Mouse (Mus musculus) bone marrow macrophage, adult 2 months (primary cell): ENCODE results near the gene Pcyt1a. TPM values are rescaled to one million over a fixed set of nuclear protein-coding genes. Genes with fewer than 3 reads are reported as not detected.
"Not testable (repeated sequence)": the region's sequence is repeated elsewhere in the genome, so short reads cannot be mapped to it uniquely, and the experiment has no call there.

Experiments used
- H3K27ac ChIP-seq: 2 replicates; pipeline ENCODE4 v1.5.1; 2012; ENCODE audit warnings: low read depth, low read length; ENCODE audit not compliant: insufficient read depth
- H3K4me1 ChIP-seq: 2 replicates; pipeline ENCODE4 v1.6.1; 2012; ENCODE audit warnings: low read length; ENCODE audit not compliant: control insufficient read depth, insufficient read depth
- H3K4me3 ChIP-seq: 2 replicates; pipeline ENCODE4 v1.5.1; 2012; ENCODE audit warnings: mild to moderate bottlenecking, low read length, moderate library complexity; ENCODE audit not compliant: insufficient read depth
- CTCF ChIP-seq: IDR thresholded peaks from 2 replicates; pipeline ENCODE4 v1.5.1; 2012; ENCODE audit warnings: low read depth, mild to moderate bottlenecking, low read length, moderate library complexity
- POLR2A ChIP-seq: IDR thresholded peaks from 2 replicates; pipeline ENCODE4 v1.6.1; 2012; ENCODE audit warnings: mild to moderate bottlenecking, low read depth, low read length, borderline replicate concordance
- polyA plus RNA-seq: library from polyadenylated mRNA; stranded (reverse); fragments of >200 nt; gene quantifications from 2 replicates; pipeline ENCODE4 v1.2.4, GENCODE M21; 2012; ENCODE audit not compliant: missing spikeins, insufficient read depth, insufficient read length

Pcyt1a gene
- polyA plus RNA-seq, 1 experiment = 100 TPM

DNA sequence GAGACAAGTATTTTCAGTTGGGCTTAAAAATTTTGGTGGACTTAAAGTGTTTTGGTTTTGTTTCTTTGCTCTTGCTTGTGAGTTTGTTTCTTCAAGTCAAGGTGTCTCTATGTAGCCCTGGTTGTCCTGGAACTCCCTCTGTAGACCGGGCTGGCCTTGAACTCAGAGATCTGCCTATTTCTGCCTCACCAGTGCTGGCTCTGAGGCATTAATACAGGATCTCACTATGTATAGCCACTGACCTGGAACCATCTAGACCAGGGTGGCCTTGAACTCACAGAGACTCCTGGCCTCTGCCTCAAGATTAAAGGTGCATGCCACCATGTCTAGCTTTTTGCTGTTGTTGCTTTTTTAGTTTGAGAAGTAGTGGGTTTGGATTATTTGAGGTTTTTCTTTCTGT is 1.2 kb downstream of the Pcyt1a start:
- H3K27ac ChIP-seq = no peak overlapping the region
- peaks cover 35% of the 10 kb centered on the region for H3K4me1 ChIP-seq
- no peak for TF ChIP-seq CTCF
- no peak for TF ChIP-seq POLR2A
- peak overlapping the region; percentile 71 for H3K4me3 ChIP-seq

DNA sequence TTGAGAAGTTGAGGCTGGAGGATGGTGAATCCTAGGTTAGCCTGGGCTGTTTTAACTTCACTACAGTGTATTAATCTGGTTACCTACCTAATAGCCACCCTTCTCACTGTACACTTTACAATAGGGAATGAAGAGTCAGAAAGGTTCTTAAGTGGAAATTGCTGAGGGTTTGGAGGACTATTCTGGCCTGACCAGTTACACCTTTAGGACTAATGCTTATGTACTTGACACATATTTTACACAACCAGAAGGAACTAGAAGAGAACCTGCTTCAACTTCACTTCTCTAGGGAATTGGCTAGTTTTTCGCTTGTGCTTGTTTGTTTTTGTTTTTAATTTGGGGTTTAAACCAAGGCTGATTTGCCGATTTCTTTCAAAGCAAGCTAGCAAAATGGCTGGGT is 2.4 kb downstream of the Pcyt1a start:
- TF ChIP-seq CTCF (no peak), POLR2A (no peak)
- Histone ChIP-seq H3K27ac (no peak overlapping the region), H3K4me3 (no peak overlapping the region), H3K4me1 (peaks cover 37% of the 10 kb centered on the region)

DNA sequence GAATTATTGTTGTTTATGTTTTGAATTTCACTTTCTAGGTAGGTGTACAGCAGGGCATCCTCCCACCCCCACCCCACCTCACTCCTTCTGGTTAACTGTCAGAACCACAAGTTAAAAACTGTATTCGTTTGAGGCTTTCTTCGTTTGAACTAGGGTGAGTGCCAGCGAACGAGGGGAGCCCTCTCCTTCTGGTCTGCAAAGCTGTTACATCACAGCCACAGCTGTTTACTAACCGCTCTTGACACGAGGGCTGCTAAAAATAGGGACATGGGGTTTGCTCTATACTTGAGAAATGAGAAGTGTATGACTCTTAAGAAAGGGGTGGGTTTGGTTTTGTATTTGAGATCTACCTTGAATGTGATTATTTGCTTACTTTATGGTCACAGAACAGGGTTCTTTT is 3.3 kb downstream of the Pcyt1a start:
- Histone ChIP-seq H3K27ac (peak overlapping the region; percentile 73), H3K4me3 (peak overlapping the region; percentile 13; the same call in 1 of the 2 replicates), H3K4me1 (peaks cover 39% of the 10 kb centered on the region)
- TF ChIP-seq CTCF = no peak

DNA sequence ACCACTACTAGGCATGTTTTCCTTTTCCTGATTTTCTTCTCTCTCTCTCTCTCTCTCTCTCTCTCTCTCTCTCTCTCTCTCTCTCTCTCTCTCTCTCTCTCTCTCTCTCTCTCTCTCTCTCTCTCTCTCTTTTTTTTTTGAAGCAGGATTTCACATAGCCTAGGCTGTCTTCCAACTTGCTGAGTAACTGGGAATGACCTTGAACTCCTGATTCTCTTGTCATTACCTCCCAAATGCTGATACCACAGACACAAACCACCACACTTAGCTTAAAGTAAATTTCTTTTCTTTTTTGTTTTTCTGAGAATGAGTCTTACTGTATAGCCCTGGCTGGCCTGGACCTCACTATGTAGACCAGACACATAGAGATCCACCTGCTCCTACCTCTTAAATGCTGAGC is 4.0 kb downstream of the Pcyt1a start:
- TF ChIP-seq CTCF = no peak
- TF ChIP-seq POLR2A = no peak

DNA sequence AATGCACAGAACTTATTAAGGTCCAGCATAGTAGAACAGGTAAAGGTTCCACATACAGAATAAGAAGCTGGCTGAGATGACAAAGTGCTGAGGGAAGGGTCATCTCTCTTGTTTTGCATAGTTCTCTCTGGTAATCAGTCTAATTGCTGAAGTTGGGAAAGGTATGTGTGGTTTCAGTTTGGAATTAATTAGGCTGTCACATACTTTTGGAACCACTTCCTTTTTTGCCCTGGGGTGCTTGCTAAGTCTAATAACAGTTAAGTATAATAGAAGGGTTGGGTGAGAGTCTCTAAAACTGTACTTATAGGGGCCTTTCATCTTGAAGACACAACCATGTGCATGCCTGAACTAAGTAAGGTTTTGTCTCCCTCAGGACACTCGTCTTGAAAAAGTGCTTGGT is 5.9 kb downstream of the Pcyt1a start:
- Histone ChIP-seq H3K4me1 (peaks cover 45% of the 10 kb centered on the region), H3K4me3 (no peak overlapping the region), H3K27ac (no peak overlapping the region)
- TF ChIP-seq CTCF (no peak), POLR2A (no peak)

More for the DNA sequence above, 4.0 kb downstream of the Pcyt1a start:
- Histone ChIP-seq H3K4me3 (no peak overlapping the region), H3K4me1 (peaks cover 35% of the 10 kb centered on the region), H3K27ac (peak overlapping the region; percentile 73)

DNA sequence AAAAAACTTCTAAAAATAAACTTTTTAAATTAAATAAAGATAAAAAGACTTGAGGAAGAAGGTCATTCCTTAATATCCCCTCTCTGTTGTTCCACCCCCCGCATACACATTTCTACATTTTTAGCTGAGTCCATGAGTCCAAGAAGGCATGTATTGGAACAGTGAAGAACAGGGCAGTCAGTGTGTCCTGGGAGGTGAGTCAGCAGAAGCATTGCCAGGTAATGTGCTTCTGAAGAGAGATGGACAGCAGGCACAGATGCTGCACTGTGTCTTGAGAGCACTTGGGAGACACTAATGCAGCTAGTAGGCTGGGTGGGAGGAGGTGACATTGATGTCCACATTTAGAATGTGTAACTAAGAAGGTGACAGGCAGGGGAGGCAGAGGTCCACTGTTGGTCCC is 6.5 kb downstream of the Pcyt1a start:
- H3K4me1 ChIP-seq = peaks cover 43% of the 10 kb centered on the region
- H3K4me3 ChIP-seq = no peak overlapping the region
- TF ChIP-seq POLR2A = no peak
- TF ChIP-seq CTCF = no peak
- H3K27ac ChIP-seq = no peak overlapping the region

DNA sequence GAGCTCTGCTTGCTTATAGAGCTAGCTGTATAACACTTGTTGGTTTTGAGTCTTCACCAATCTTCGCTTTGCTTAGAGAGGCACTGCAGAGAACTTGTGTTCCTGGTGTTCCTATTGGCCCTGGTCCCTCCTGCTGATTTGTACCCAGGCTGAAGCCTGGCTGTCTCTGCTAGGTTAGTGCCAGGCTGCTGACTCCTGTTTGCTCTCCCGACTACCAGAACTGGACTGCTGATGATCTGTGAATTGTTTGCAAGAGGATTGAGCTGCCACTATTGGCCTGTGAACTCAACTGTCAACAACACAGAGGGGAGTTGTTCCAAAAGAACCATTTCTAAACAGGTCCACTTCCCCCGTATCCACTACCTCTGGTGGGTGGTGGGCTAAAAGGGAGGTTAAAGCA is 10.7 kb downstream of the Pcyt1a start:
- Histone ChIP-seq H3K27ac (no peak overlapping the region), H3K4me3 (no peak overlapping the region), H3K4me1 (peaks cover 22% of the 10 kb centered on the region)
- no peak for TF ChIP-seq CTCF
- TF ChIP-seq POLR2A = no peak

DNA sequence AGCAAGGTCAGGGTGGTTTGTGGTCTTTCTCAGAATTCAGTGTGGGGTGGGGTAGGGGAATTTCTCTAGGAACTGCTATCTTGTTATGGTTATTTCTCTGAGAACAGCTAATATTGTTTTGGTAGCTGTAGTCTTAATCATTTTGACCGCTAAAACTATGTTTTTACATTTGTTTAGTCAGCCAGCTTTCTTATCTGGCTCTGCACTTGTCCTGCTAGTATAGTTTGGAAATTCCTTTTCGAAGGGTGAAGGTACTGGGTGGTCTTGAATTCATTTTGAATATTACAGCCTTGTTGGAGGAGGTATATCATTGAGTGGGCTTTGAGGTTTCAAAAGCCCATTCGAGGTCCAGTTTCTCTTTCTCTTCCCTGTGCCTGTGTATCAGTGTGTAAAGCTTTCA is 13.9 kb downstream of the Pcyt1a start:
- H3K4me3 ChIP-seq, H3K27ac ChIP-seq: not testable (repeated sequence)
- peaks cover 13% of the 10 kb centered on the region for H3K4me1 ChIP-seq

DNA sequence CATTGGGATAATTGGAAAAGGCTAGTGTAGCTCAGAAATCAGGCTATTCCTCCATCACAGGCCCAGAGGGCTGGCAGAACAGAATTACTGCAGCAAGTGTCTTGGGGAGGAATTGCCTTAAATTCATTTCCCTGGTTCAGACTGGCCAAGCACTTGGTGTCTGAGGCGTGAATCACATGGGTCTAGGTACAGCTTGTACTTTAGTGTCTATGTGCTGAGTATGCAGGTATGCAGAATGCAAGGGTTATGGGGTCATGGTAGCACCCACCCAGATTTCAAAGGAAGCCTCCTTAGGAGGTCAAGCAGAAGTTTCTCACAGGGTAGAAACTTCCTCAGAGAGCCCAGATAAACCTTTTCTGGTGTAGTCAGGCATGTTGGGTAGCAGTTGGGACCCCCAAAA is 14.8 kb downstream of the Pcyt1a start:
- no peak overlapping the region for H3K27ac ChIP-seq

DNA sequence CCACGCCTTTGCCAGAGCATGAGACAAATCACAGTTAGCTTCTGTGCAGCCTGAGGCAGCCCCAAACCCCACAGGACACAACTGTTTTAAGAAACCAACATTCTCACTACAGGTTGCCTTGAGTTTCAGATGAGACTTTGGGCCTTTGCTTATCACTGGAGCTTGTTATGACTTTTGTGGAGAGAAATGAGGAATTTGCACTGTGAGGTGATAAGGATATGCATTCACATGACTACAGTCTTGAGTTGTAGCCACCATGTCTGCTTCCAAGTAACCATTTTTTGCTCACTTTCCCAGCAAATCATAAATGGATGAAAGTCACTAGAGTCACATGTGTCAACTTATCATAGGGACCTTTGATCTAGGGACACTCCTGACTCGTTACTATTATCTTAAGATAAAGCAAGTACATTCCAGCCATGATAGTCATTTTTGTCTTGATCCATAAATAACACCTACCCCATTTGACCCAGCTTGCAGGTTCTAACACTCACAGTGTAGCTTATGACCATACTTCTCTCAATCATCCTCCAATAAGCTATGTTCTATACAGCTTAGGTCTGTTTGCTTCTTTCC is 15.9 kb downstream of the Pcyt1a start:
- Histone ChIP-seq H3K4me1 (peaks cover under 1% of the 10 kb centered on the region; the same call in 1 of the 2 replicates), H3K27ac (no peak overlapping the region), H3K4me3 (no peak overlapping the region)
- TF ChIP-seq CTCF = no peak
- TF ChIP-seq POLR2A = no peak

More for the DNA sequence above, 14.8 kb downstream of the Pcyt1a start:
- Histone ChIP-seq H3K4me1 (peaks cover 9% of the 10 kb centered on the region), H3K4me3 (no peak overlapping the region)
- TF ChIP-seq CTCF = no peak
- no peak for TF ChIP-seq POLR2A

DNA sequence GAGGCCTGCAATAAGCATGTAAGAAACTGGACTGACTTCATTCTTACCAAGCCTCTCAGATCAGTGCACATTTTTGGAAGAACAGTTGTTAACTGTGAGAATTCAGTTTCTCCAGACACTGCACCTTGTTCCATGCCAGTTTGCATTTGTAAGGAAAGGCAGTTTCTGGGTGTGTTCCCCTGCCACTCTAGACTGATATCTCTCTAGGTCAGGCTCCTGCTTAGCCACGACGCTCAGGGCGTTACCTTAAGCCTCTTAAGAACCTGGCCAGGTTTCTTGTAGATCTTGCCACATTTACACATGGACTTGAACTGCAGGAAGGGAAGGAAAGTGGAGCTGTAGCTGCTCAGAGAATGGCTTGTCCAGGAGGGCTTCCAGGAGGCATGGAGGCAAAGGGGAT is 18.9 kb downstream of the Pcyt1a start:
- H3K4me1 ChIP-seq = no peaks in the 10 kb centered on the region
- H3K4me3 ChIP-seq = no peak overlapping the region
- no peak overlapping the region for H3K27ac ChIP-seq
- no peak for TF ChIP-seq CTCF
- no peak for TF ChIP-seq POLR2A

DNA sequence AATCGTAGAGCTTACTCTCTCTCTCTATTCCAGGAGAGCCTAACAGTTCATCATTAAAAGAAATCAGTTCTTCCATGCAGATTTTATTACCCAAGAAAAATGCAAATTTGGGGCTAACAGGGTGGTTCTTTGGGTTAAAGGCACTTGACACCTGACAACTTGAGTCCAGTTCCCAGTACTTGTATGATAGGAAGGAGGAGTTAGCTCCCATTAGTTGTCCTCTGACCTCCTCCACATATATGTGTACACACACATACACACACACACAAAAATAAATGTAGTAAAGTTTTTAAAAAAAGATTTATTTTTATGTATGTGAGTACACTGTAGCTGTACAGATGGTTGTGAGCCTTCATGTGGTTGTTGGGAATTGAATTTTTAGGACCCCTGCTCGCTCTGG is 19.4 kb downstream of the Pcyt1a start:
- H3K4me1 ChIP-seq = no peaks in the 10 kb centered on the region
- H3K4me3 ChIP-seq = no peak overlapping the region
- no peak overlapping the region for H3K27ac ChIP-seq
- no peak for TF ChIP-seq CTCF
- TF ChIP-seq POLR2A = no peak
